Mouse (Mus musculus) olfactory bulb, adult 2 months (tissue): ENCODE results near the gene Myadml2.

ENCODE experiments used
- CTCF ChIP-seq: fragments of 200-500 bp; IDR thresholded peaks from 2 replicates; pipeline ENCODE4 v1.5.1; 2012; ENCODE audit warnings: low read depth, mild to moderate bottlenecking, low read length, moderate library complexity; ENCODE audit not compliant: insufficient read depth
- POLR2A ChIP-seq: fragments of 200-500 bp; IDR thresholded peaks from 2 replicates; pipeline ENCODE4 v1.6.1; 2012; ENCODE audit warnings: mild to moderate bottlenecking, low read depth, low read length, moderate library complexity; ENCODE audit not compliant: insufficient read depth

DNA sequence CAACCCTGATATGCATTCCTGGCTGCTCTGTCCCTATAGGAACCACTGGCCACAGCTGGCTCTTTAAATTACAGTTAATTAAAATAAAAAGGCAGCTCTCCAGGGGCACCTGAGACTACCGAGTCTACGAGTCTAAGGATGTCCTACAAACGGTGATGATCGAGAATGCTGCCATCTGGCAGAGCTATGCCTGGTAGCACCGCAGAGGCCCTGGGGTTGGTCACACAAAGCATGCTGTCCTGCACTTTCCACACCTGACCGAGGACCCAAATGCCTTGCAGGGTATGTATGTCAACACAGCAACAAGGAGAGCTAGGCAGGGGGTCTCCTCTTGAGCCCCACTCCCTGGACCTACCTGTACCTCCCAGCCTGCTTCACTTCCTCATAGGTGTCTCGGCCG is 34.0 kb downstream of the Myadml2 start:
- no peak for TF ChIP-seq CTCF
- TF ChIP-seq POLR2A = no peak
